Mouse (Mus musculus) A20 (cell line): Measurements from ENCODE around the gene Aip.

Source experiments
- DNase-seq: peaks from one replicate; pipeline ENCODE4 v3.0.0-alpha.2; 2011; ENCODE audit warnings: low read depth, low spot score

The Aip gene

GRCm38 (mm10) chr19:4113186-4113805 lies 12.4 kb downstream of the Aip start:
- peak; percentile 9 for DNase-seq

DNA sequence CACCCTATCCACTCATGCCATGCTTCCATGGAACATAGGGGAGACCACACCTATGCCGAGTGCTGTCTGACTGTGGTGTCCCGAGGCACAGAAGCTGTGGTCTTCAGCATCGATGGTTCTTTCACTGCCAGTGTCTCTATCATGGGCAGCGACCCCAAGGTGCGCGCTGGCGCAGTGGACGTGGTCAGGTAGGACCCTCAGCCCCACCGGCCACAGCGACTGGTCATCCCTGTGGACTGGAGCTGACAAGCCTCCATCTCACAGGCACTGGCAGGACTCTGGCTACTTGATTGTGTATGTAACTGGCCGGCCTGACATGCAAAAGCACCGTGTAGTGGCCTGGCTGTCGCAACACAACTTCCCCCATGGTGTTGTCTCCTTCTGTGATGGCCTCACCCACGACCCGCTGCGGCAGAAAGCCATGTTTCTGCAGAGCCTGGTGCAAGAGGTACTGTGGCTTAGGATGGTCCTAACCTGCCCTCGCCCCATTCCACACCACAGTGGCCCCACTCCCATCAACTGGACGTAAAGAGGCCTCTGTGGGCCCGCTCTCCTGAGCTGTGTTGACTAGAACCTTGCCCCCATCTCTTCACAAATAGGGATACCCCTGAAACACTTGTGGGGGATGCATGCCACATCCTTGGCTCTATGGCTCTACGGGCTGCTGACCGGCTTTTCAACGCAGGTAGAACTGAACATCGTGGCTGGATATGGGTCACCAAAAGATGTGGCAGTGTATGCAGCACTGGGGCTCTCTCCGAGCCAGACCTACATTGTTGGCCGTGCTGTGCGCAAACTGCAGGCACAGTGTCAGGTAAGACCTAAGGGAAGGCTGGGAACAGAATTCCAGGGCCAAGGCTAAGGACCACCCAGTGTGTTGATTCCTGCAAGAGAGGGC lies 13.3 kb downstream of the Aip start:
- DNase-seq, result no peak

- DNase-seq, result no peak
Observed at GRCm38 (mm10) chr19:4108535-4108934, 17.1 kb downstream of the Aip start.

- no peak for DNase-seq
Observed at GRCm38 (mm10) chr19:4106654-4107053, 19.0 kb downstream of the Aip start.

DNA sequence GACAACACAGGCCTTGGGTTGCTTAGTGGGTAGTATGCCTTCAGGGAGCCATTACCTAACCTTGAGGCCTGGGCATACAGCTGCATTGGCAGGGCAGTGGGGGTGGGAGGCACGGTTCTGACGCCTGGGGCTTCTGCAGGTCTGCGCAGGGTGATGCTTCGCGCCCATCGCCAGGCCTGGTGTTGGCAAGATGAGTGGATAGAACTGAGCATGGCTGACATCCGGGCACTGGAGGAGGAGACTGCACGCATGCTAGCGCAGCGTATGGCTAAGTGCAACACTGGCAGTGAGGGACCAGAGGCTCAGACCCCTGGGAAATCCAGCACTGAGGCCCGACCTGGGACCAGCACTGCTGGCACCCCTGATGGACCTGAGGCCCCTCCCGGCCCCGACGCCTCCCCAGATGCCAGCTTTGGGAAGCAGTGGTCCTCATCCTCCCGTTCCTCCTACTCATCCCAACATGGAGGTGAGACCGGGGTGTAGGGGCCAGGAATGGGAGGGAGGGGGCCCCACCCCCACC lies 20.9 kb downstream of the Aip start:
- no peak for DNase-seq

- DNase-seq, result peak; percentile 73
Observed at GRCm38 (mm10) chr19:4103792-4104191, 21.9 kb downstream of the Aip start.

GRCm38 (mm10) chr19:4103294-4103693 lies 22.4 kb downstream of the Aip start:
- DNase-seq, result no peak

GRCm38 (mm10) chr19:4102626-4103025 lies 23.0 kb downstream of the Aip start:
- DNase-seq, result no peak

GRCm38 (mm10) chr19:4102049-4102448 lies 23.6 kb downstream of the Aip start:
- no peak for DNase-seq

DNA sequence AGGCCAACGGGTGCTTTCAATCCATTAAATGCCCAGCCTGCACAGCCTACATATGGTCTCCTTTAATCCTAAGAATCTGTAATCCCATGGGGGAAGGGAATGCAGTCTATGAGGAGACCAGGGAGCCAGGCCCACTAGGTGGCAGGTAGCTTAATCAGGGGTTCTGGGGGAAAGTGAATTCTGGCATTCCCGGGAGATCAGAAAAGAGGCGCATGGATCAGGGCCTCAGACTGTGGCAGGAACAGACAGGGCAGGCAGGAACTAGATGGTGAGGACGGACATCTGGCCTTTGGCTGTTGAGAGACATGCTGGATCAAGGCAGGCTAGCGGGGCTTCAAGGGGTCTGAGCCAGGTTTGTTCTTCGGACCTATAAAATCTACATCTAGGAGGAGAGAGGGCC lies 24.2 kb downstream of the Aip start:
- no peak for DNase-seq

DNA sequence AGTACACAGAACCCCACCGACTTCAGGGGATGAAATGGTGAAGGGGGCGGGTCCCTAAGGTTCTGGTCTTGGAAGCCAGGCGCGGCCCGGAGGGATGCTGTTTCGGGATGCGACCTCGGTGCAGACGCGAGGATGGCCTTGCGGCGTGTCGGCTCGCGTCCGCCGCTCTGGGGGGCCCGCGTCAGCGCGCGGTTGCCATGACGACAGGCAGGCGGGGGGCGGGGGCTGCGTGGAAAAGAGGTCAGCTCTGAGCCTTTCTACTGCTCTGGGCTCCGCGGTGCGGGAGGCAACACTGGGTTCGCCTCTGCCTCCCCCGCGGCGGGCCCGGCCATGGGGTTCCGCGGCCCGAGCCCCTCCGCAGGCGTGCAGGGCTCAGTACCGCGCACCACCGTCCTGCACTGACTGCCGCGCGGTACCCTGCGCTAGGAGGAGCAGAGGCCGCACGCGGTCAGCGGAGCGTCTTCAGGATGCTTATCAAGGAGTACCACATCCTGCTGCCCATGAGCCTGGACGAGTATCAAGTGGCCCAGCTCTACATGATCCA lies 24.9 kb downstream of the Aip start:
- DNase-seq, result peak; percentile 76

- peak; percentile 88 for DNase-seq
Observed at GRCm38 (mm10) chr19:4099837-4100717, 25.6 kb downstream of the Aip start, which contains the start of gene Pitpnm1. TSS of gene Pitpnm1 (plus strand) at chr19:4099998.

DNA sequence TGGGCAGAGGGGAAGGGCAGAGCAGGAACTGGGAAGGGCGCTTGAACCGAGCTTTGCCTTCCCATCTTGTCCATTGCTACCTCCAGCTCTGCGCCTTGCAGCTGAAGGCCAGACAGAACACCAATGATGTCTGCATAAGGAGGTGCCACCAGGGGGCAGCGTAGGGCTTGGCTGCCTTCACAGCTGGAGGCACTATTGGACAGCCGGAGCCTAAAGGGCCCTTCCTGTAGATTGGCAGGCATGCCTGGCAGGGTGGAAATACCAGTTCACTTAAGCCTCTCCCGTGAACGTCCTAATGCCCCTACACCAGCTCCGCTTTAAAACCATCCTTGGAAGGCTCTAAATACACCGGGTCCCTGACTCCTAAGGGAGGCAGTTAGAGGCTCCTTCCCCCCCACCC lies 26.6 kb downstream of the Aip start:
- DNase-seq, result peak; percentile 93

- peak; percentile 42 for DNase-seq
Observed at GRCm38 (mm10) chr19:4098426-4098825, 27.2 kb downstream of the Aip start.

DNA sequence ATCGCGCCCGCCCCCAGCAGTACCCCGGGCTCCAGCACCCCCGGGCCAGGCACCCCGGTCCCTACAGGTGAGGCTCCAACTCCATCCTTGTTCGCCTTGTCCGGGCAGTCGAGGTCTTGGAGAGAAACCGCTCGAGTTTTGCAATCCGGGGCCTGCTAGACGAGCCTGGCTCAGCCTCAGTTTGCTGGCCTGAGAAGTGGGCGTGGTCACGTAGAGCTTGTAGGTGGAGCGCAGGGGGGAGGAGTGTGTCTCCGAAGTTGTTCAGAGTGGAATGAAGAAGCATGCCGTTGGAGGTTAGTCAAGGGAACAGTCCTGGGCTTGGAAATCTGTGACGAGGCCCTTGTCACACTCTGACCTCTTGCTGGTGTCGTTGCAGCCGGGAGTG lies 28.2 kb downstream of the Aip start:
- peak; percentile 96 for DNase-seq

GRCm38 (mm10) chr19:4096642-4097440 lies 28.8 kb downstream of the Aip start, which contains the start of gene Cdk2ap2:
TSS of gene Cdk2ap2 (plus strand) at chr19:4097182.
- DNase-seq, result peak; percentile 100

DNA sequence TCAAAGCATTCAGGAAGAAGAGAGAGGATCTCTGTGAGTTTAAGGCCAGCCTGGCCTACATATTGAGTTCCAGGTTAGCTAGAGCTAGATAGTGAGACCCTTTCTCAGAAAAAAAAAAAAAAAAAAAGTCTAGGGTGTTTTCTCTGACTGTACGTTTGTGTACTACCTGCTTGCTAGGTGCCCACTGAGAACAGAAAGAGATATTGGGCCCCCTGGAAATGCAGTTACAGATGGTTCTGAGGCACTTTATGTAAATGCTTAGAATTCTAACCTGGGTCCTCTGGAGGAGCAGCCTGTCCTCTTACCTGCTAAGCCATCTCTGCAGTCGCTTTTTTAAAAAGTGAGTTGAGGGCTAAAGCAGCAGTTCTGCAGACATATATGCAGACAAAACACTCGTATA lies 29.9 kb downstream of the Aip start:
- no peak for DNase-seq

- DNase-seq, result no peak
Observed at GRCm38 (mm10) chr19:4094774-4095303, 30.8 kb downstream of the Aip start.

DNA sequence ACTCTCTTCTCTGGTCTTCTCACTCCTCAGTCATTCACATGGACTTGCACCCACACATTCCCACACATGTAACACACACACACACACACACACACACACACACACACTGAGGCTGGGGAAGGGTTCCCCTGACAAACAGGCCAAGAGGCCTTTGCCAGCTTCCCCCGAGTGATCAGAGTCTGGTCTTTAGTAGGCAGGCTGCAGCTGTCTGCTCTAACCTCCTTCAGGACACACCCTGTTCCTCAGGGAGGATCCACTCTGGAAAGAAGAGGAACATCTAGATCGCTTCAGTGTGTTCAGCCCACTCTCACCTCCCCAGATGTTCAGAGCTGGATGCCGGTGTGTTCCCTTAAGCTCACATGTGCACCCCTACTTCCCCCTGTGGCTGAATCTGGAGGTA lies 31.3 kb downstream of the Aip start:
- no peak for DNase-seq

DNA sequence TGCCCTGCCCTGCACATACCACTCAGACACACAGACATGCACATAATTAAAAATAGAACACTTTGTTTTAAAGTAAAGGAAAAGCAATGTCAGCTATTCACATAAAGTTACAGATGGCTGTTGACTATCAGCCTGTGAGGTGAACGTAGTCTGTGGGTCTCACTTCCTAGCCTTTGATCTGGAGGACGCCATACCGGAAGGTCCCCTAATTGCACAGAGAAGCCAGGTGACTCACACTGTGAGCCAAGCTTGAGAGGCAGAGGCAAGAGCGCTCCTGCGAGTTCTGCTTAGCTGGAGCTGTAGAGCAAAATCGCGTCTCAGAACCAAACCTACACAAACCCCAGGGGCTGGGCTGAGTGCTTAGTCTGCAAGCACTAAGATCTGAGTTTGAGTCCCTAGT lies 31.9 kb downstream of the Aip start:
- no peak for DNase-seq
